Mouse (Mus musculus): ENCODE results near the gene Arl10. TPM values are rescaled to one million over a fixed set of nuclear protein-coding genes. Genes with fewer than 3 reads are reported as not detected.
A peak's percentile ranks its signal among the peaks of the same experiment; 100 is the strongest.

Gene Arl10
- polyA plus RNA-seq, 1 experiment from 2014 or later, result 13.3 TPM

- Histone ChIP-seq H3K4me1 (replicated peaks; ENCODE audit: control insufficient read depth, insufficient read depth) (peaks cover 3% of the 10 kb centered on the region; the same call in 1 of the 2 replicates), H3K9me3 (ENCODE audit: control insufficient read depth, low read length) (no peaks in the 10 kb centered on the region), H3K27me3 (ENCODE audit: control insufficient read depth, insufficient read depth, low read length) (no peaks in the 10 kb centered on the region), H3K36me3 (ENCODE audit: control insufficient read depth, insufficient read depth, low read length) (peaks cover 6% of the 10 kb centered on the region; the same call in 1 of the 2 replicates), H3K4me2 (replicated peaks; ENCODE audit: low read depth) (peak overlapping the region; percentile 52), H3K9ac (ENCODE audit: low read length) (no peak overlapping the region), H3K4me3 (ENCODE audit: low read depth, low read length) (peak overlapping the region; percentile 95), H3K27ac (replicated peaks) (0 out of 2 replicates have a peak overlapping the region, but pooled peaks have one; percentile 18)
- TF ChIP-seq CTCF (IDR thresholded peaks at IDR 0.05; ENCODE audit: low read depth) (peak; percentile 72), EP300 (optimal IDR thresholded peaks at IDR 0.05) (no peak)
- ATAC-seq (ENCODE audit: low FRiP score, low TSS enrichment) (peak; percentile 48; the same call in 1 of the 2 replicates), DNase-seq (ENCODE audit: low spot score) (peak; percentile 50)
- 50% methylated on average over 8 of the region's 8 CpGs for WGBS
These were observed 9.0 kb upstream of the Arl10 start for GRCm38 (mm10) chr13:54565594-54566345.

- Histone ChIP-seq H3K9ac (ENCODE audit: low read length) (no peak overlapping the region), H3K27me3 (ENCODE audit: control insufficient read depth, insufficient read depth, low read length) (no peaks in the 10 kb centered on the region), H3K9me3 (ENCODE audit: control insufficient read depth, low read length) (no peaks in the 10 kb centered on the region), H3K4me1 (replicated peaks; ENCODE audit: control insufficient read depth, insufficient read depth) (peaks cover 3% of the 10 kb centered on the region; the same call in 1 of the 2 replicates), H3K4me3 (ENCODE audit: low read depth, low read length) (no peak overlapping the region), H3K4me2 (replicated peaks; ENCODE audit: low read depth) (no peak overlapping the region), H3K27ac (replicated peaks) (no peak overlapping the region), H3K36me3 (ENCODE audit: control insufficient read depth, insufficient read depth, low read length) (no peaks in the 10 kb centered on the region)
- 45% methylated on average over 5 of the region's 5 CpGs for WGBS
- TF ChIP-seq CTCF (IDR thresholded peaks at IDR 0.05; ENCODE audit: low read depth), result no peak
- TF ChIP-seq EP300 (optimal IDR thresholded peaks at IDR 0.05), result no peak
- ATAC-seq (ENCODE audit: low FRiP score, low TSS enrichment) (no peak), DNase-seq (ENCODE audit: low spot score) (no peak)
These were observed 6.4 kb upstream of the Arl10 start for GRCm38 (mm10) chr13:54568380-54568779.

GRCm38 (mm10) chr13:54569282-54569681 lies 5.5 kb upstream of the Arl10 start:
- WGBS, result 49% methylated on average over 1 of the region's 1 CpGs
- H3K9me3 ChIP-seq (ENCODE audit: control insufficient read depth, low read length), result no peaks in the 10 kb centered on the region
- no peak overlapping the region for H3K4me2 ChIP-seq (replicated peaks; ENCODE audit: low read depth)
- H3K27me3 ChIP-seq (ENCODE audit: control insufficient read depth, insufficient read depth, low read length), result no peaks in the 10 kb centered on the region
- no peak for TF ChIP-seq EP300 (optimal IDR thresholded peaks at IDR 0.05)
- TF ChIP-seq CTCF (IDR thresholded peaks at IDR 0.05; ENCODE audit: low read depth), result no peak
- no peak overlapping the region for H3K4me3 ChIP-seq (ENCODE audit: low read depth, low read length)
- no peak overlapping the region for H3K9ac ChIP-seq (ENCODE audit: low read length)
- no peaks in the 10 kb centered on the region for H3K36me3 ChIP-seq (ENCODE audit: control insufficient read depth, insufficient read depth, low read length)
- H3K4me1 ChIP-seq (replicated peaks; ENCODE audit: control insufficient read depth, insufficient read depth), result peaks cover 3% of the 10 kb centered on the region; the same call in 1 of the 2 replicates
- no peak for DNase-seq (ENCODE audit: low spot score)
- ATAC-seq (ENCODE audit: low FRiP score, low TSS enrichment), result no peak
- no peak overlapping the region for H3K27ac ChIP-seq (replicated peaks)

GRCm38 (mm10) chr13:54570736-54571135 lies 4.1 kb upstream of the Arl10 start:
- ATAC-seq (ENCODE audit: low FRiP score, low TSS enrichment), result no peak
- no peak overlapping the region for H3K4me2 ChIP-seq (replicated peaks; ENCODE audit: low read depth)
- no peaks in the 10 kb centered on the region for H3K9me3 ChIP-seq (ENCODE audit: control insufficient read depth, low read length)
- no peak for DNase-seq (ENCODE audit: low spot score)
- peaks cover under 1% of the 10 kb centered on the region; the same call in 1 of the 2 replicates for H3K4me1 ChIP-seq (replicated peaks; ENCODE audit: control insufficient read depth, insufficient read depth)
- H3K9ac ChIP-seq (ENCODE audit: low read length), result no peak overlapping the region
- H3K27me3 ChIP-seq (ENCODE audit: control insufficient read depth, insufficient read depth, low read length), result no peaks in the 10 kb centered on the region
- no peaks in the 10 kb centered on the region for H3K36me3 ChIP-seq (ENCODE audit: control insufficient read depth, insufficient read depth, low read length)
- no peak overlapping the region for H3K4me3 ChIP-seq (ENCODE audit: low read depth, low read length)
- H3K27ac ChIP-seq (replicated peaks), result no peak overlapping the region
- TF ChIP-seq EP300 (optimal IDR thresholded peaks at IDR 0.05), result no peak
- no peak for TF ChIP-seq CTCF (IDR thresholded peaks at IDR 0.05; ENCODE audit: low read depth)
- 75% methylated on average over 4 of the region's 4 CpGs for WGBS

- ATAC-seq (ENCODE audit: low FRiP score, low TSS enrichment) (no peak), DNase-seq (ENCODE audit: low spot score) (no peak)
- no peak overlapping the region for H3K9ac ChIP-seq (ENCODE audit: low read length)
- H3K36me3 ChIP-seq (ENCODE audit: control insufficient read depth, insufficient read depth, low read length), result no peaks in the 10 kb centered on the region
- no peak overlapping the region for H3K27ac ChIP-seq (replicated peaks)
- H3K9me3 ChIP-seq (ENCODE audit: control insufficient read depth, low read length), result no peaks in the 10 kb centered on the region
- 31% methylated on average over 2 of the region's 2 CpGs for WGBS
- no peak overlapping the region for H3K4me3 ChIP-seq (ENCODE audit: low read depth, low read length)
- no peak overlapping the region for H3K4me2 ChIP-seq (replicated peaks; ENCODE audit: low read depth)
- peaks cover 4% of the 10 kb centered on the region; the same call in 1 of the 2 replicates for H3K4me1 ChIP-seq (replicated peaks; ENCODE audit: control insufficient read depth, insufficient read depth)
- TF ChIP-seq CTCF (IDR thresholded peaks at IDR 0.05; ENCODE audit: low read depth), result no peak
- TF ChIP-seq EP300 (optimal IDR thresholded peaks at IDR 0.05), result no peak
- no peaks in the 10 kb centered on the region for H3K27me3 ChIP-seq (ENCODE audit: control insufficient read depth, insufficient read depth, low read length)
These were observed 3.2 kb upstream of the Arl10 start for GRCm38 (mm10) chr13:54571637-54572036.

- TF ChIP-seq CTCF (IDR thresholded peaks at IDR 0.05; ENCODE audit: low read depth) (no peak), EP300 (optimal IDR thresholded peaks at IDR 0.05) (no peak)
- Histone ChIP-seq H3K9ac (ENCODE audit: low read length) (no peak overlapping the region), H3K4me3 (ENCODE audit: low read depth, low read length) (no peak overlapping the region), H3K36me3 (ENCODE audit: control insufficient read depth, insufficient read depth, low read length) (no peaks in the 10 kb centered on the region), H3K4me2 (replicated peaks; ENCODE audit: low read depth) (no peak overlapping the region), H3K27ac (replicated peaks) (no peak overlapping the region), H3K4me1 (replicated peaks; ENCODE audit: control insufficient read depth, insufficient read depth) (peaks cover 4% of the 10 kb centered on the region; the same call in 1 of the 2 replicates), H3K9me3 (ENCODE audit: control insufficient read depth, low read length) (no peaks in the 10 kb centered on the region), H3K27me3 (ENCODE audit: control insufficient read depth, insufficient read depth, low read length) (no peaks in the 10 kb centered on the region)
- 83% methylated on average over 4 of the region's 4 CpGs for WGBS
- ATAC-seq (ENCODE audit: low FRiP score, low TSS enrichment) (no peak), DNase-seq (ENCODE audit: low spot score) (no peak)
These were observed 2.2 kb upstream of the Arl10 start for GRCm38 (mm10) chr13:54572621-54573020.

Data from stomach, postnatal 0 days (tissue).